Comparison of ENCODE assay signal across 28 mouse cellular contexts in the genomic region with DNA sequence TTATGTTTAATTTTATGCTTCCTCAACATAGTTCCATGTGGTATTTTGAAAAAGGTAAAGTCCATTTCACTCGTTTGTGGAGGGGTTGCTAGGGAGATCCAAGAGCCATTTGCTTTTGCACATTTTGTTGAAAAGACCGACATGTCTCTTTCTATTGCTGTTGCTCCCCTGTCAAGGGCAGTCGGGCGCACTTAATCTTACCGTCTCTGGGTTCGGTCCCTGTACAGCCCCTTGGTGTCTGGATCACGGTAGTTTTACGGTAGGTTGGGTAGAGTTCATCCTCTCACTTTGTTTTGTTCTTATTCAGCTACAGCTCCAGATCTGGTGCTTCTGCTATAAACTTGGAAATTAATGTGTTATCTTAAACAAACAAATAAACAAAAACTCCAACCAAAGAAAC.
DNase-seq lines count a peak whose midpoint lies in the region; ATAC-seq lines count a peak whose summit lies in the region.
"Had no signal": no experiment of that assay in that cellular context is flagged by ENCODE, and none has a peak within 500 bp of the region (broad histone marks: within the 10 kb centered on the region; RNA-seq: fewer than 3 reads in every experiment).

No protein-coding gene starts in this region.

- no peak overlapping the region for H3K4me2 ChIP-seq in neural tube, embryonic 12.5 days (replicated peaks)
- no peak overlapping the region for H3K4me2 ChIP-seq in neural tube, embryonic 15.5 days
- H3K4me2 ChIP-seq: embryonic facial prominence, embryonic 13.5 days; embryonic facial prominence, embryonic 15.5 days; forebrain, embryonic 13.5 days had no signal

- DNase-seq in embryo, embryonic 10 days (ENCODE audit: low spot score): peak; percentile 47
- DNase-seq in embryo, embryonic 9.5 days (ENCODE audit: extremely low spot score): no peak
- DNase-seq in heart, adult 11 months: peak; percentile 30
- DNase-seq in heart, postnatal 25 days (ENCODE audit: low spot score): no peak
- no peak for DNase-seq in embryonic facial prominence, embryonic 10.5 days (ENCODE audit: low spot score)
- DNase-seq: adrenal gland, adult 8-10 months; adrenal gland, postnatal 14 days; adrenal gland, postnatal 36 days; B cell, adult 2 months; cerebellum, adult 11-12 months; cerebellum, adult 2 months; cerebellum, adult 9-10 months; cerebellum, postnatal 10 days; cerebellum, postnatal 25 days; embryo, embryonic 11 days had no signal

- no peak overlapping the region for H3K4me3 ChIP-seq in neural tube, embryonic 12.5 days
- no peak overlapping the region for H3K4me3 ChIP-seq in neural tube, embryonic 15.5 days (replicated peaks)
- no peak overlapping the region for H3K4me3 ChIP-seq in embryonic facial prominence, embryonic 10.5 days
- H3K4me3 ChIP-seq: embryonic facial prominence, embryonic 13.5 days; embryonic facial prominence, embryonic 15.5 days; erythroblast, embryonic 14.5 days; forebrain, embryonic 10.5 days; forebrain, embryonic 13.5 days had no signal

- ATAC-seq in neural tube, embryonic 12.5 days (ENCODE audit: low FRiP score, low read depth): peak; percentile 37; the same call in 1 of the 2 replicates
- ATAC-seq in neural tube, embryonic 15.5 days (ENCODE audit: low FRiP score): no peak
- ATAC-seq: activated CD4-positive, CD25-positive, alpha-beta regulatory T cell, adult 4 months; CD4-positive, CD25-positive, alpha-beta regulatory T cell, adult 4 months; forebrain, embryonic 13.5 days; forebrain, embryonic 16.5 days; Patski had no signal

- H3K4me1 ChIP-seq in neural tube, embryonic 12.5 days: peaks cover 4% of the 10 kb centered on the region
- H3K4me1 ChIP-seq in neural tube, embryonic 15.5 days: peaks cover 5% of the 10 kb centered on the region; the same call in 1 of the 2 replicates
- peaks cover 49% of the 10 kb centered on the region for H3K4me1 ChIP-seq in embryonic facial prominence, embryonic 10.5 days

- no peaks in the 10 kb centered on the region for H3K9me3 ChIP-seq in neural tube, embryonic 12.5 days
- H3K9me3 ChIP-seq in neural tube, embryonic 15.5 days (replicated peaks): no peaks in the 10 kb centered on the region
- H3K9me3 ChIP-seq in embryonic facial prominence, embryonic 10.5 days: no peaks in the 10 kb centered on the region
- H3K9me3 ChIP-seq: embryonic facial prominence, embryonic 13.5 days; embryonic facial prominence, embryonic 15.5 days; forebrain, embryonic 10.5 days; forebrain, embryonic 13.5 days; G1E had no signal

- H3K36me3 ChIP-seq in neural tube, embryonic 12.5 days: no peaks in the 10 kb centered on the region
- H3K36me3 ChIP-seq in neural tube, embryonic 15.5 days: no peaks in the 10 kb centered on the region
- H3K36me3 ChIP-seq in embryonic facial prominence, embryonic 10.5 days (replicated peaks): no peaks in the 10 kb centered on the region
- H3K36me3 ChIP-seq: embryonic facial prominence, embryonic 13.5 days; embryonic facial prominence, embryonic 15.5 days; forebrain, embryonic 10.5 days; G1E had no signal

- H3K27me3 ChIP-seq in neural tube, embryonic 12.5 days (replicated peaks): no peaks in the 10 kb centered on the region
- H3K27me3 ChIP-seq in neural tube, embryonic 15.5 days (replicated peaks): no peaks in the 10 kb centered on the region
- no peaks in the 10 kb centered on the region for H3K27me3 ChIP-seq in embryonic facial prominence, embryonic 10.5 days (replicated peaks; ENCODE audit: low read depth, poor library complexity, severe bottlenecking)
- H3K27me3 ChIP-seq: CH12.LX; embryonic facial prominence, embryonic 13.5 days; embryonic facial prominence, embryonic 15.5 days; forebrain, embryonic 13.5 days; Patski had no signal

- intact Hi-C loops in heart, postnatal 25 days (cut with DNase I): no loop called here

- no peak overlapping the region for H3K9ac ChIP-seq in neural tube, embryonic 12.5 days
- no peak overlapping the region for H3K9ac ChIP-seq in neural tube, embryonic 15.5 days (replicated peaks)
- H3K9ac ChIP-seq: embryonic facial prominence, embryonic 13.5 days; embryonic facial prominence, embryonic 15.5 days; forebrain, embryonic 13.5 days had no signal

- H3K27ac ChIP-seq in neural tube, embryonic 12.5 days: no peak overlapping the region
- H3K27ac ChIP-seq in neural tube, embryonic 15.5 days (replicated peaks): no peak overlapping the region
- peak overlapping the region; percentile 51 for H3K27ac ChIP-seq in embryonic facial prominence, embryonic 10.5 days (replicated peaks)
- H3K27ac ChIP-seq: embryonic facial prominence, embryonic 13.5 days; embryonic facial prominence, embryonic 15.5 days; forebrain, embryonic 10.5 days; forebrain, embryonic 13.5 days had no signal

- 35% methylated on average over 8 of the region's 8 CpGs for WGBS in neural tube, embryonic 12.5 days
- WGBS in neural tube, embryonic 15.5 days: 20% methylated on average over 8 of the region's 8 CpGs
- 82% methylated on average over 8 of the region's 8 CpGs for WGBS in embryonic facial prominence, embryonic 10.5 days

Comparison
In these comparisons a context has a peak if more than half of its experiments do, and no peak if none do; other contexts are left out.
1. DNase-seq: peak in embryo, embryonic 10 days (single experiment) and heart, adult 11 months (single experiment); none in embryo, embryonic 9.5 days (single experiment), heart, postnatal 25 days (single experiment) and embryonic facial prominence, embryonic 10.5 days (single experiment).